Mouse (Mus musculus) embryo, embryonic 11 days (tissue): ENCODE measurements at regions not wholly inside any gene's neighbourhood (a gene's known extent, or its start where the extent isn't known, plus 50 kb on each side); places are given as distances from the start of the nearest gene placed in this dataset.

Experiments
- DNase-seq: peaks from one replicate; pipeline ENCODE4 v3.0.0-alpha.2; 2015

GRCm38 (mm10) chr8:115475156-115475555, 232.4 kb downstream of the Maf start:
- no peak for DNase-seq

GRCm38 (mm10) chr8:115473974-115474373, 233.6 kb downstream of the Maf start:
- DNase-seq, result no peak

- DNase-seq, result peak; percentile 25
Measured at GRCm38 (mm10) chr8:115466553-115466952, 241.0 kb downstream of the Maf start.

GRCm38 (mm10) chr8:115466122-115466521, 241.5 kb downstream of the Maf start:
- no peak for DNase-seq

GRCm38 (mm10) chr8:115462657-115463056, 244.9 kb downstream of the Maf start:
- no peak for DNase-seq

- DNase-seq, result no peak
Measured at GRCm38 (mm10) chr8:115458119-115458518, 249.5 kb downstream of the Maf start.

- no peak for DNase-seq
Measured at GRCm38 (mm10) chr8:115450789-115451188, 256.8 kb downstream of the Maf start.

- no peak for DNase-seq
Measured at GRCm38 (mm10) chr8:115448367-115448766, 259.2 kb downstream of the Maf start.

GRCm38 (mm10) chr8:115444519-115444918, 263.1 kb downstream of the Maf start:
- DNase-seq, result no peak

- no peak for DNase-seq
Measured at GRCm38 (mm10) chr8:115441943-115442550, 265.5 kb downstream of the Maf start.

- DNase-seq, result no peak
Measured at GRCm38 (mm10) chr8:115441323-115441722, 266.3 kb downstream of the Maf start.

- DNase-seq, result no peak
Measured at GRCm38 (mm10) chr8:115440151-115440550, 267.4 kb downstream of the Maf start.

GRCm38 (mm10) chr8:115439512-115439911, 268.1 kb downstream of the Maf start:
- no peak for DNase-seq

GRCm38 (mm10) chr8:115437956-115438355, 269.6 kb downstream of the Maf start:
- DNase-seq, result no peak

GRCm38 (mm10) chr8:115436356-115436721, 271.3 kb downstream of the Maf start:
- no peak for DNase-seq

- DNase-seq, result no peak
Measured at GRCm38 (mm10) chr8:115435720-115436355, 271.8 kb downstream of the Maf start.

GRCm38 (mm10) chr8:115432396-115433040, 275.1 kb downstream of the Maf start:
- DNase-seq, result no peak

GRCm38 (mm10) chr8:115430793-115431192, 276.8 kb downstream of the Maf start:
- peak; percentile 47 for DNase-seq

GRCm38 (mm10) chr8:115429291-115429883, 278.2 kb downstream of the Maf start:
- DNase-seq, result no peak

- no peak for DNase-seq
Measured at GRCm38 (mm10) chr8:115428528-115429290, 278.9 kb downstream of the Maf start.

GRCm38 (mm10) chr8:115428022-115428421, 279.6 kb downstream of the Maf start:
- no peak for DNase-seq

GRCm38 (mm10) chr8:115427490-115427889, 280.1 kb downstream of the Maf start:
- no peak for DNase-seq

- DNase-seq, result no peak
Measured at GRCm38 (mm10) chr8:115426543-115426942, 281.1 kb downstream of the Maf start.
